Mouse (Mus musculus): Measurements from ENCODE around the gene Jrkl. TPM values are rescaled to one million over a fixed set of nuclear protein-coding genes. Genes with fewer than 3 reads are reported as not detected.

Jrkl gene
- total RNA-seq (2023): 10 to 100 TPM; 11.4 to 12.7 TPM

DNA sequence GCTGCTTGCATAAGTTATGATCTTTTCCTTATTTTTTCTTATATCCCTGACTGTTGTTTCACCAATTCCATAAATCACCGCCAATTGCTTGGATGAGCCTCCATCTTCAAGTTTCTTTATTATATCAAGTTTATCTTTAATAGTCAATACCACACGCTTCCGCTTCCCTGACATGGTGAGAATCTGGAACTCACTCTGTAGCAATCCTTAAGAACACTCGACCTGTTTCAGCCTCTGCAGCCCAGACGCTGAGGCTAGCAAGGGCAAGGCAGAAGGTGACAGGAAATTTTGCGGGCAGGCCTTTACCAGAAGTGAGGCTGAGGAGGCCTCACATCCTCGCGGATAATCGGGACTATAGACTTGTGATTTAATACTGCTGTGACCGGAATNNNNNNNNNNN lies at the start of gene Jrkl:
Gene Jrkl (minus strand): TSS at position 349 of the 400 bp plus-strand sequence.

GRCm38 (mm10) chr9:13246815-13247638 lies 1.4 kb upstream of the Jrkl start, which contains the start of gene Ccdc82:
TSS of gene Ccdc82 (plus strand) at chr9:13246955.

Other genes with a start within 250 kb of the Jrkl start
- 10 to 100 TPM; 35.3 to 35.9 TPM for gene Ccdc82, start 1.1 kb upstream of the Jrkl start, total RNA-seq (2023)
- 1 to 10 TPM in 1 of 2 experiments, under 1 TPM in 1; 0.98 to 1.7 TPM for gene Maml2, start 52.1 kb upstream of the Jrkl start, total RNA-seq (2023)
- gene Gm17571, start 200.9 kb upstream of the Jrkl start, total RNA-seq (2023): not detected

Data from neutrophil, adult 59 days (primary cell).